Comparison of ENCODE assay signal across 16 mouse cellular contexts in genomic region chr19:56687676-56688075, GRCm38 (mm10).
"Had no signal": no experiment of that assay in that cellular context is flagged by ENCODE, and none has a peak within 500 bp of the region (broad histone marks: within the 10 kb centered on the region; RNA-seq: fewer than 3 reads in every experiment).

No protein-coding gene starts in this region.

- H3K9ac ChIP-seq: liver, embryonic 13.5 days; liver, embryonic 15.5 days; liver, postnatal 0 days; lung, embryonic 14.5 days; neural tube, embryonic 13.5 days; neural tube, embryonic 15.5 days; stomach, embryonic 15.5 days had no signal

- H3K36me3 ChIP-seq: liver, embryonic 13.5 days; liver, embryonic 15.5 days; midbrain, embryonic 10.5 days; neural tube, embryonic 13.5 days; neural tube, embryonic 15.5 days; stomach, embryonic 15.5 days had no signal

- H3K4me2 ChIP-seq: liver, embryonic 13.5 days; liver, embryonic 15.5 days; lung, embryonic 14.5 days; neural tube, embryonic 13.5 days; neural tube, embryonic 15.5 days; stomach, embryonic 15.5 days had no signal

- H3K27me3 ChIP-seq: liver, embryonic 13.5 days; liver, embryonic 15.5 days; neural tube, embryonic 13.5 days; neural tube, embryonic 15.5 days; stomach, embryonic 15.5 days had no signal

- H3K9me3 ChIP-seq: liver, embryonic 13.5 days; liver, embryonic 15.5 days; midbrain, embryonic 10.5 days; neural tube, embryonic 13.5 days; neural tube, embryonic 15.5 days; stomach, embryonic 15.5 days had no signal

- ATAC-seq: midbrain, embryonic 16.5 days had no signal

- H3K27ac ChIP-seq: liver, embryonic 13.5 days; liver, embryonic 15.5 days; midbrain, embryonic 10.5 days; neural tube, embryonic 13.5 days; neural tube, embryonic 15.5 days; stomach, embryonic 15.5 days; stomach, postnatal 0 days had no signal

- H3K4me3 ChIP-seq: liver, embryonic 13.5 days; liver, embryonic 15.5 days; midbrain, embryonic 10.5 days; myocyte; neural tube, embryonic 13.5 days; neural tube, embryonic 15.5 days; stomach, embryonic 15.5 days had no signal

- H3K4me1 ChIP-seq: liver, embryonic 13.5 days; neural tube, embryonic 15.5 days had no signal

- DNase-seq: liver, embryonic 13.5 days; liver, postnatal 0 days; lung, embryonic 14.5 days; lung, postnatal 10 days; lung, postnatal 4 days; midbrain, embryonic 14.5 days; retina, postnatal 1 day; right cerebral cortex, adult 18-20 months had no signal
